Mouse (Mus musculus) frontal cortex, postnatal 36 days (tissue): Measurements from ENCODE around the gene Pacrg.
A peak's percentile ranks its signal among the peaks of the same experiment; 100 is the strongest.

ENCODE experiments used
- DNase-seq, 2 experiments: peaks; one replicate each; pipeline ENCODE4 v3.0.0; 2022; ENCODE audit warnings: low spot score in 2 of 2

Pacrg gene

GRCm38 (mm10) chr17:10840148-10840707, at the start of gene Pacrg, which contains the start of gene Prkn:
Gene Pacrg, minus strand, starts transcription at chr17:10840311.
Gene Prkn, plus strand, starts transcription at chr17:10840384.
- peak; percentile 98 to 99 for DNase-seq

DNA sequence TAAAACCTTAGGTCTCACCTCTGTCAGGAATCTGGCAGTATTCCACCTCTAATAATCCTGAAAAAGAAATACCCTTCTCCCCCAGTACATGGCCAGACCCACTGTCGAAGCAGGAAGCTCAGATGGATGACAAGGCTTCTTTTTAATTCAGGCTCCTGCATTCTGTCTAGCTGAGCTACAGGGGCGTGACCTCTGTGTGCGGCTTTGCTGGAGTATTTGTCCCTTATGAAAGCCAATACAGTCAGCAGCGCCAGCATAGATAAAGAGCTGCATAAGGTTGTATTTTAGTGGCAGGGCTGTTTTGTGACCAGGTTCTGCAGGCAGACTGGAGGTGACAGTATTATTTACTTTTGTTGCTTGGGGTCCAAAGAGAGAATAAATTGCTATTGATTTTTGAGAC, 47.8 kb upstream of the Pacrg start:
- no peak for DNase-seq

GRCm38 (mm10) chr17:10882260-10882659, 42.1 kb upstream of the Pacrg start:
- no peak for DNase-seq

DNA sequence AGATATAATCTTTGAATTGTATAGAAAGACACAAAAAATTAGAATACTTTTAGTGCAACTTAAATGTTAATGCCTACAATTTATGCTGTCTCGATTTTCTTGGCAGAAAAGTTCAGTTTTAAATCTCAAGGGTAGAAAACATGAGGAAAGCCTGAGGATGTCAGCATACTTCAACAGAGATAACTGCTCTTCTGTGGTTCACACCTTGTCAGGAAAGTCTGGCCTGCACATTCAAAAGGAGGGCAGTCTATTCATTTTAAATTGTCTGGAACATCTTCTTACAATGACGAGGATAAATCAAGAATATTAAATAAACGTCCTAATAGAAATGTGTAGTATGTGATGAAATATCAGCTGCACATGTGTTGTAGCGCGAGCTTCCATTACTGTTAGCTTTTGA, 38.9 kb upstream of the Pacrg start:
- no peak for DNase-seq

GRCm38 (mm10) chr17:10874208-10875187, 34.4 kb upstream of the Pacrg start:
- DNase-seq, result no peak

- DNase-seq, result peak; percentile 12 to 41
These were observed 14.1 kb upstream of the Pacrg start for GRCm38 (mm10) chr17:10854207-10854606.

DNA sequence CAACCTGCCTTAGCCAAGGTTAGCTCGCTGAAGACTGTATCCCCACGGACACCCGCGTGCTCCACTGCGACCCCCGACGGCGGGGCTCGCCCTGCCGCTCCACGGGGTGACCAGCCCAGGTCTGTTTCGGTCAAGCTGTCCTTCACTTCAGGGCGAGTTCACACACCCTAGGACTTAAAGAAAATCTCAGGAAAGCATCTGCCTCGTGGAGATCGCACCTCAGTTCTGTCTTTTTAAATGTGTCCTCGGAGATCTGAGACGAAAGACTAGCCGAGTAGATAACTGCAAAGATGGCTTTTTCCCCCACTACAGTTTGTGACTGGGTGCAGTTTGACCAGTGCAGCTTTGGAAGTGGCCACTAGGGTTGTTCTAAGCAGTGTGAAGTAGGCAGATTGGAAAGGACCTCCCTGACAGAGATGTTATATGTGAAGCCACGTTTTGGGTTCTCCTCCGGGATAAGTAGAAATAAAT, 655 bp upstream of the Pacrg start:
- peak; percentile 37 to 70 for DNase-seq

DNA sequence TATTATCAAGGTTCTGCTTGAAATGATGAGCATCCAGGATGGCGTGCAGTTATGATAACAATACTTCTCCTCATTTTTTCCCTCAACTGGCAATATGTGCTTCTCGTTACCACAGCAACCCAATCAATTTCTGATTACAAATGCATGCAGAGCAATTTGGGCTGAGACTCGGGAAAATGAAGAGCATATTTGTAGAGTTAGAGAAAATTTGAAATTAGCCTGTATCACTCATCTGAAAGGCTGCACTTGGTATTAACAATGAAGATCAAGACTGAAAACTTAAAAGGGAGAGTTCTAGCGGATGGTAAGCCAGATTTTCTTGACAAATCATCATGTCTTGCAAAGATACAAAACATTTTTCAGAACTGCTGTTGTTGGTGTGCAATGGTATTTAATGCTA, 21.1 kb downstream of the Pacrg start:
- no peak for DNase-seq

DNA sequence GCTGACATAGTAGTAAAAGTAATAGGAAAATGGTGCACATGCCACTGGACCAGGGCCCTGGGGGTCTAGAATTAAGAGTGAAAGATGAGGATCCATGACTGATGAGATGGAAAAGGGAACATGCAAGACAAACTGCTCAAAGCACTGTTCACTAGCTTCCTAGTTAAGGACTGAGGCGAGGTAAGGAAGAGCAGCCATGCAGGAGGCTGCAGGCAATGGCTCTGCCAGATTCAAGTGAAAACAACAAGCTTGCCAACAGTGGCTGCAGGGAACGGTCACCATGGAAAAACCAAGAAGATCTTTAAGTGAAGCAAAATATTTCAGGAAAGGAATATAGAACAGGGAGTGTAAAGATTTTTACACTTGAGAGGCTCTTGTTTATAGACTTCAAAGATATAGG, 31.5 kb downstream of the Pacrg start:
- DNase-seq, result no peak

GRCm38 (mm10) chr17:10807261-10807998, 32.7 kb downstream of the Pacrg start:
- DNase-seq, result peak in 1 of 2 experiments; percentile 2

- DNase-seq, result no peak
These were observed 33.4 kb downstream of the Pacrg start for GRCm38 (mm10) chr17:10806692-10807091.

DNA sequence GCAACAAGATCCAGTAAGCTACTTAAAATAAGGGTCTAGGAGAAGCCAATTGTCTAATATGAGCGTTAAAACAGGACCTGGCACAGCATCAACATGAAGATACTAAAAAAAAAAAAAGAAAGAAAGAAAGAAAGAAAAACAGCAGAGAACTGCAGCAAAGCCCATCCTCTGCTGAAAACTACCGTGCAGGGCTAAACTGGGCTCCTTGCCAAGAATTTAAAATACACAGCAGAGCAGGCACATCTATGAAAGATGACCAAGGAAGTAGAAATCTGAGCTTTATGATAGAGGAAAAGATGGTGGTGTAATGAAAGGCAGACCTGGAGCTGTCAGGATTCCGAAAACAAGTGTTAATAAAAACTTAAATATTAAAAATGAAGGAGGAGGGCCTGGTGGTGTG, 48.5 kb downstream of the Pacrg start:
- DNase-seq, result peak in 1 of 2 experiments; percentile 7

DNA sequence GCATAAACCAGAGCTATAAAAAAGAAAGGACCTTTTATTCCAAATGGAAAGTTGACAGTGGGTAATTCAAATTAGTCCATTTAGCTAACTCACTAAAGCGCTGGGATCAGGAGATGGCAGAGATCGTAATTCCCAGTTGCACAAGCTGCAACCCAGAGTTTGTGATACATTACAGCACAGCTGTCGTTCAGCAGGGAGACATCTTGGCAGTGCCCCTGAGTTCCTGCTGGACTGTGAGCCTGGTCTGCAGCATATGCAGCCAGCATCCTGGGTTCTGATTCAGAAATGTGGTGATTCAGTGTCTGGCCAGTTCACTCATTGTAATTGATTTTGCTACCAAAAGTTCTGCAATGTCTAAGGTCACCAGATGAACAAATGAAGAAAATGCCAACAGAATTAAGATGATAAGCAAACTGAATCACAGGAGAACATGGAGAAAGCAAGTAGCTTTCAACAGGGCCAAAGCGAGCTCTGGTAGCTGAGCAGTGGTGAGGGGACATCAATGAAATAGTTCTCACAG, 55.6 kb downstream of the Pacrg start:
- DNase-seq, result no peak

DNA sequence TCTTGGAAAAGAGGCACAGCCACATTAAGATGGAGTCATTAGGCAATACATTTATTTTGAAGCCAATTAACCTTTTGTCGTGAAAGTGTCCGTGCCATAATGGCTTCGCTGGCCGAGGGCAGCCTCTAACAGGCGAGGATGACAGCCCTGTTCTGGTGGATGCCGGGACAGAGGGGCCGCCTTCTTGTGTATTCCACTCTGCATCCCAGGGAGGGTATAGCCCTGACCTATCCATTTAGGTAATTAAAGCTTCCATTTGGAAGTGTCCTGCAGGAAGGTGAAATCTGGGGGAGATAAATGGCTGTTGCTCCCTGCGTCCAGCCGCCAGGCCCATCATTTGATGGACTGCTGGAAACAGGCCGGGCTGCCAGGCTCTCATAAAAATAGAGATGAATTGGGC, 63.6 kb downstream of the Pacrg start:
- no peak for DNase-seq

- no peak for DNase-seq
These were observed 65.6 kb downstream of the Pacrg start for GRCm38 (mm10) chr17:10774468-10774867.

DNA sequence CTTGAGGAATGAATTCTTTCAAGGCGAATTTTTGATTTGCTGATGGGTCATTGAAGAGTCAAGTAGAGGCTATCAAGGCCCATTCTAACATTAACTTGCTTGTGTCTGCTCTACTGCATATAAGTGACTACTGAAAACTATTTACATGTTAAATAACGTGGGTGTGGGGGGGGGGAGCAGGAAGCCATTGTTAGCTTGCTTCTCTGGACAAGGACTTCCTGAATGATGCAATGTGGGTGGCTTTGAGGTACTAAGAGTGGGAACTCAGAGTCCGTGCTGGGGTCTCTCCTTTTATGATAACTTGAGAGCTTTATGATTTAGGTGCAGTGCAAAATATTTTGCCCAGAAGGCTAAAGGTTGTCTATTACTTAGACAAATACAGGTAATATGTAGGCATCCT, 67.9 kb downstream of the Pacrg start:
- no peak for DNase-seq

GRCm38 (mm10) chr17:10769873-10770272, 70.2 kb downstream of the Pacrg start:
- DNase-seq, result peak; percentile 13 to 49

DNA sequence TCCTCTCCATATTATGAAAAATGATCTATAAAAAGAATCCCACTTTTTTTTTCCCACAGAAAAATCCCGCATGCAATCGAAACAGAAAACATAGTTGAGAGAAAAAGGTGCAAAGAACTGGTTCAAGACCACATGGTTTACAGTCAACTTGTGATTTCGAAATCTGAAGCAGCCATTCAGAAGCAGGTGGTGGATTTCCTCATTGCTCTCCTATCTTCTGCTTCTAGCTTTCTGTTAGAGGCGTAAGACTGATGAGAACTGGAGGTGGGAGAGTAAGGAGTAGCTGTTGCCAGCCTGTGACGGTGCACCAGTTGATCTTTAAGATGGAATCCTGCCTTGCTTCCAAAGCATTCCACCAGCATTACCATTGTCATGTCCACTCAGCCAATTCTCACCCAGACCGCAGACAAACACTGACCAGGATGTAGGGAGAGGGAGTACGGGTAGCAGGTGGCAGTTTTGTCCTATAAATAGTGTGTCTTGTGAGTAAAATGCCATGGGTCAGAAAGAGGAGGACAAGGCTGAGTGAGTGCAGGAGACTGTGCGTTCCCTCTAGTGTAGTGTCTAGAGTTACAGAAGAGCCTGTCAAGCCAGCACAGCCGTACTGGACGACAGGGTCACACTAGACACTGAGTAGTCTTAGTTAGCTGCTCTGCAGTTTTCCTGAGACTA, 73.2 kb downstream of the Pacrg start:
- no peak for DNase-seq

GRCm38 (mm10) chr17:10764343-10764742, 75.8 kb downstream of the Pacrg start:
- DNase-seq, result no peak

DNA sequence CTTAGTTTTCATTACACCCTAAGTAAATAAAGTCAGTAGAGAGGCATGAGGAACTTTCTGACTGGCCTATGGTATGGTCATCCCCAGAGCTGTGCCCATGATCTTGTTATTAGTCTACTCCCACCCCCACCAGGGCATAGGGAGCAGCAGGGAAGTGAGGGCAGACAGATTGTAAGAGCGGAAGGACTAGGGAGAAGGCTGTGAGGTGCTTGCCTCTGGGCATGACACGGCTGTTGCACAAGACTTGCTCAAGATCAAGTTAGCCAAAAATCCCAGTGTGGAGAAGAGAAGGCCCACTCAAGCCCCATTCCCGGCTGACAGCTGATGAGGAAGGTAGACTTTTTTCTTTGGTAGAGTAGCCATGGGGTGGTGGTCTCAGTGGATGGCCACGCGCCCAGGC, 82.7 kb downstream of the Pacrg start:
- no peak for DNase-seq

DNA sequence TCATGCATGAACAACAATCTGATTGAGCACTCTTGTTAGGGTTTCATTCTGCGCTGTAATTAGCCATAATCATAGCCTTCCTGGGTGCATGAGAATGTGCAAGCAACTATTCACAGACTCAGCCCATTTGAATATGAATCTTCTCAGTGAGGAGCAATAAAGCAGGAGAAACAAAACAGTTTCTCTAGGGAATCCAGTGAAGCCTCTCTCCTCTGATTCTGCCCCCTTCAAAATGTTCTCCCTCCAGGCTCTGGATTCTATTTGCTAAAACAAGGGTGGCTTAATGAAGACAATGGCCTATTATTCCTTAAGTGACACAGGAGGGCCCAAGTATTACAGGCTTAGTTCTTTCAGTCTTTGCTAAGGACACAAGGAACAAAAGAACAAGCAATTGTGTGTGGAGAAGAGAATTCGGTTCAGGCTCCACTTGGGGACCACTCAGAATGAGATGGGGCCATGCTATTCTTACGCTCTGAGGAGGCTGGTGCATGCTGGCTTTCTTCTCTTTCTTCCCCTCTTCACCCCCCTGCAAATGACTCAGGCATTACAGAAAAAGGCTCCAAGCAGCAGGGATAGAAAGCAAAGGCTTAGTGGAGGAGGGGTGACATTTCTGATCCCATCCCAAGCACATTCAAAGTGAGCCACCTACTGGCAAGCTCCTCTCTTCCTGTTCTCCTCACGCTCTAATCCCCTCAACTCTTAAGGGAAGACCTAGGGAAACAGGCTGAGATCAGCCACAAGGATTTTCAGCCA, 95.2 kb downstream of the Pacrg start:
- DNase-seq, result peak; percentile 56 to 75
